Mouse (Mus musculus) MEL (cell line): Measurements from ENCODE around the gene Rapgef2. TPM values are rescaled to one million over a fixed set of nuclear protein-coding genes. Genes with fewer than 3 reads are reported as not detected.

Source experiments
- DNase-seq: peaks from one replicate; pipeline ENCODE4 v3.0.0; 2011; ENCODE audit warnings: low read depth, low spot score
- H3K27ac ChIP-seq: 2 replicates; pipeline ENCODE4 v1.5.1; 2012; ENCODE audit warnings: low read depth, mild to moderate bottlenecking, control low read depth, low read length, moderate library complexity; ENCODE audit not compliant: control insufficient read depth
- H3K27me3 ChIP-seq, 2 experiments: fragments of 150-350 bp in 1 of 2; sonication (generic) in 1 of 2; 2 replicates each; pipeline ENCODE4 v1.6.1; 2012; ENCODE audit warnings: low read length in 2 of 2, mild to moderate bottlenecking in 2 of 2, improper control_type of control experiment in 1 of 2, moderate library complexity in 1 of 2; ENCODE audit not compliant: insufficient read depth in 2 of 2, control insufficient read depth in 1 of 2
- H3K36me3 ChIP-seq, 2 experiments: 2 replicates each; pipeline ENCODE4 v1.6.1; 2012 to 2014; ENCODE audit warnings: low read length in 2 of 2, improper control_type of control experiment in 1 of 2, inconsistent platforms in 1 of 2, mild to moderate bottlenecking in 1 of 2; ENCODE audit not compliant: insufficient read depth in 2 of 2, control insufficient read depth in 1 of 2
- H3K4me1 ChIP-seq, 2 experiments: fragments of 150-350 bp in 1 of 2; sonication (generic) in 1 of 2; 2 replicates each; pipeline ENCODE4 v1.6.1; 2012; ENCODE audit warnings: low read length in 2 of 2, improper control_type of control experiment in 1 of 2, mild to moderate bottlenecking in 1 of 2; ENCODE audit not compliant: insufficient read depth in 2 of 2, control insufficient read depth in 1 of 2
- H3K4me3 ChIP-seq, 2 experiments: fragments of 150-350 bp in 1 of 2; sonication (generic) in 1 of 2; 2 replicates each; pipeline ENCODE4 v1.5.1; 2012; ENCODE audit warnings: low read depth in 2 of 2, low read length in 2 of 2, mild to moderate bottlenecking in 2 of 2, moderate library complexity in 2 of 2, control low read depth in 1 of 2, improper control_type of control experiment in 1 of 2; ENCODE audit not compliant: control insufficient read depth in 1 of 2, insufficient read depth in 1 of 2
- H3K79me2 ChIP-seq: 2 replicates; pipeline ENCODE4 v1.6.1; 2012; ENCODE audit warnings: mild to moderate bottlenecking, low read length, moderate library complexity; ENCODE audit not compliant: control insufficient read depth, poor library complexity, insufficient read depth
- H3K9ac ChIP-seq: 2 replicates; pipeline ENCODE4 v1.6.1; 2012; ENCODE audit warnings: low read depth, mild to moderate bottlenecking, control low read depth, low read length, moderate library complexity; ENCODE audit not compliant: control insufficient read depth, poor library complexity, severe bottlenecking
- H3K9me3 ChIP-seq: fragments of 150-350 bp; sonication (generic); replicated peaks from 2 replicates; pipeline ENCODE4 v1.6.1; 2012; ENCODE audit warnings: mild to moderate bottlenecking, low read length, improper control_type of control experiment, moderate library complexity; ENCODE audit not compliant: insufficient read depth
- BHLHE40 ChIP-seq: IDR thresholded peaks from 2 replicates; pipeline ENCODE4 v1.6.1; 2012; ENCODE audit warnings: low read depth, mild to moderate bottlenecking, inconsistent platforms, low read length, improper control_type of control experiment, borderline replicate concordance
- CHD1 ChIP-seq: IDR thresholded peaks from 2 replicates; pipeline ENCODE4 v1.6.1; 2012; ENCODE audit warnings: low read depth, mild to moderate bottlenecking, inconsistent platforms, low read length, improper control_type of control experiment
- CHD2 ChIP-seq: IDR thresholded peaks from 2 replicates; pipeline ENCODE4 v1.6.1; 2011; ENCODE audit warnings: low read length, improper control_type of control experiment
- CTCF ChIP-seq, 3 experiments: IDR thresholded peaks in 2 of 3; conservative IDR thresholded peaks in 1 of 3; 2 replicates each; pipeline ENCODE4 v1.5.1; 2011 to 2012; ENCODE audit warnings: low read length in 3 of 3, low read depth in 2 of 3, mild to moderate bottlenecking in 2 of 3, improper control_type of control experiment in 1 of 3, inconsistent platforms in 1 of 3, mixed read lengths in 1 of 3, moderate library complexity in 1 of 3; ENCODE audit not compliant: control insufficient read depth in 1 of 3, insufficient read depth in 1 of 3, poor library complexity in 1 of 3, severe bottlenecking in 1 of 3
- E2F4 ChIP-seq: IDR thresholded peaks from 2 replicates; pipeline ENCODE4 v1.6.1; 2011; ENCODE audit warnings: low read depth, low read length, improper control_type of control experiment, borderline replicate concordance
- ELF1 ChIP-seq: IDR thresholded peaks from 2 replicates; pipeline ENCODE4 v1.6.1; 2014; ENCODE audit warnings: low read depth, mild to moderate bottlenecking, inconsistent platforms, low read length, improper control_type of control experiment, moderate library complexity
- EP300 ChIP-seq, 2 experiments: IDR thresholded peaks; 2 replicates each; pipeline ENCODE4 v1.6.1; 2011; ENCODE audit warnings: improper control_type of control experiment in 2 of 2, low read length in 2 of 2, low read depth in 1 of 2, mild to moderate bottlenecking in 1 of 2
- ETS1 ChIP-seq: IDR thresholded peaks from 2 replicates; pipeline ENCODE4 v1.6.1; 2012; ENCODE audit warnings: low read depth, mild to moderate bottlenecking, inconsistent platforms, low read length, improper control_type of control experiment, moderate library complexity
- GABPA ChIP-seq: IDR thresholded peaks from 2 replicates; pipeline ENCODE4 v1.6.1; 2012; ENCODE audit warnings: low read depth, mild to moderate bottlenecking, inconsistent platforms, low read length, improper control_type of control experiment, moderate library complexity
- GATA1 ChIP-seq: IDR thresholded peaks from 2 replicates; pipeline ENCODE4 v1.6.1; 2011; ENCODE audit warnings: low read depth, low read length, improper control_type of control experiment
- HCFC1 ChIP-seq: IDR thresholded peaks from 2 replicates; pipeline ENCODE4 v1.6.1; 2012; ENCODE audit warnings: low read depth, mild to moderate bottlenecking, inconsistent platforms, low read length, improper control_type of control experiment, moderate library complexity
- JUND ChIP-seq: IDR thresholded peaks from 2 replicates; pipeline ENCODE4 v1.6.1; 2011; ENCODE audit warnings: low read depth, mild to moderate bottlenecking, improper control_type of control experiment, low read length
- KAT2A ChIP-seq: conservative IDR thresholded peaks from 2 replicates; pipeline ENCODE4 v1.6.1; 2012; ENCODE audit warnings: low read depth, low read length, improper control_type of control experiment, inconsistent platforms
- MAFK ChIP-seq: IDR thresholded peaks from 2 replicates; pipeline ENCODE4 v1.6.1; 2011; ENCODE audit warnings: low read depth, mild to moderate bottlenecking, low read length, improper control_type of control experiment, borderline replicate concordance
- MAX ChIP-seq: IDR thresholded peaks from 2 replicates; pipeline ENCODE4 v1.6.1; 2011; ENCODE audit warnings: low read length, improper control_type of control experiment
- MAZ ChIP-seq: IDR thresholded peaks from 2 replicates; pipeline ENCODE4 v1.6.1; 2012; ENCODE audit warnings: low read depth, mild to moderate bottlenecking, inconsistent platforms, low read length, improper control_type of control experiment
- MEF2A ChIP-seq: IDR thresholded peaks from 2 replicates; pipeline ENCODE4 v1.6.1; 2014; ENCODE audit warnings: low read depth, mild to moderate bottlenecking, inconsistent platforms, low read length, improper control_type of control experiment; ENCODE audit not compliant: poor library complexity, insufficient replicate concordance, severe bottlenecking; ENCODE audit errors: extremely low read depth
- MYB ChIP-seq: IDR thresholded peaks from 2 replicates; pipeline ENCODE4 v1.6.1; 2011; ENCODE audit warnings: mild to moderate bottlenecking, low read depth, low read length, improper control_type of control experiment
- MYC ChIP-seq: IDR thresholded peaks from 2 replicates; pipeline ENCODE4 v1.6.1; 2011; ENCODE audit warnings: low read depth, mild to moderate bottlenecking, low read length, improper control_type of control experiment, moderate library complexity
- NELFE ChIP-seq: IDR thresholded peaks from 2 replicates; pipeline ENCODE4 v1.6.1; 2011; ENCODE audit warnings: low read depth, low read length, improper control_type of control experiment
- NRF1 ChIP-seq: IDR thresholded peaks from 2 replicates; pipeline ENCODE4 v1.6.1; 2014; ENCODE audit warnings: low read depth, mild to moderate bottlenecking, inconsistent platforms, low read length, improper control_type of control experiment, moderate library complexity; ENCODE audit not compliant: poor library complexity, insufficient read depth, severe bottlenecking
- POLR2A ChIP-seq, 2 experiments: IDR thresholded peaks; 2 replicates each; pipeline ENCODE4 v1.6.1; 2011 to 2012; ENCODE audit warnings: low read length in 2 of 2, mild to moderate bottlenecking in 2 of 2, control low read depth in 1 of 2, improper control_type of control experiment in 1 of 2, low read depth in 1 of 2, moderate library complexity in 1 of 2; ENCODE audit not compliant: control insufficient read depth in 1 of 2, insufficient read depth in 1 of 2, poor library complexity in 1 of 2
- POLR2AphosphoS2 ChIP-seq: IDR thresholded peaks from 2 replicates; pipeline ENCODE4 v1.6.1; 2011; ENCODE audit warnings: low read length, improper control_type of control experiment
- POLR2AphosphoS5 ChIP-seq: IDR thresholded peaks from 2 replicates; pipeline ENCODE4 v1.6.1; 2012; ENCODE audit warnings: low read depth, borderline replicate concordance, mild to moderate bottlenecking, inconsistent platforms, low read length, moderate library complexity, mixed read lengths
- RAD21 ChIP-seq: IDR thresholded peaks from 2 replicates; pipeline ENCODE4 v1.6.1; 2011; ENCODE audit warnings: mild to moderate bottlenecking, low read depth, low read length, improper control_type of control experiment
- RCOR1 ChIP-seq: IDR thresholded peaks from 2 replicates; pipeline ENCODE4 v1.6.1; 2012; ENCODE audit warnings: low read depth, mild to moderate bottlenecking, inconsistent platforms, low read length, improper control_type of control experiment
- SIN3A ChIP-seq: IDR thresholded peaks from 2 replicates; pipeline ENCODE4 v1.6.1; 2012; ENCODE audit warnings: low read length, improper control_type of control experiment, inconsistent platforms
- SMC3 ChIP-seq: IDR thresholded peaks from 2 replicates; pipeline ENCODE4 v1.6.1; 2011; ENCODE audit warnings: low read depth, low read length, improper control_type of control experiment
- TAL1 ChIP-seq: IDR thresholded peaks from 2 replicates; pipeline ENCODE4 v1.6.1; 2012; ENCODE audit warnings: mild to moderate bottlenecking, inconsistent platforms, low read length, moderate library complexity, mixed read lengths
- TBP ChIP-seq: IDR thresholded peaks from 2 replicates; pipeline ENCODE4 v1.8.0; 2011; ENCODE audit warnings: low read depth, low read length, improper control_type of control experiment
- TCF12 ChIP-seq: IDR thresholded peaks from 2 replicates; pipeline ENCODE4 v1.6.1; 2014; ENCODE audit warnings: low read depth, mild to moderate bottlenecking, inconsistent platforms, low read length, improper control_type of control experiment, moderate library complexity
- UBTF ChIP-seq: IDR thresholded peaks from 2 replicates; pipeline ENCODE4 v1.6.1; 2012; ENCODE audit warnings: low read depth, mild to moderate bottlenecking, inconsistent platforms, low read length, improper control_type of control experiment, moderate library complexity, borderline replicate concordance; ENCODE audit not compliant: insufficient read depth
- USF1 ChIP-seq: IDR thresholded peaks from 2 replicates; pipeline ENCODE4 v1.6.1; 2014; ENCODE audit warnings: low read depth, mild to moderate bottlenecking, inconsistent platforms, low read length, improper control_type of control experiment, moderate library complexity
- USF2 ChIP-seq, 2 experiments: IDR thresholded peaks; 2 replicates each; pipeline ENCODE4 v1.6.1; 2011 to 2012; ENCODE audit warnings: improper control_type of control experiment in 2 of 2, low read length in 2 of 2, borderline replicate concordance in 1 of 2, inconsistent platforms in 1 of 2, low read depth in 1 of 2, mild to moderate bottlenecking in 1 of 2; ENCODE audit not compliant: insufficient read depth in 1 of 2
- ZC3H11A ChIP-seq: IDR thresholded peaks from 2 replicates; pipeline ENCODE4 v1.6.1; 2012; ENCODE audit warnings: low read depth, mild to moderate bottlenecking, inconsistent platforms, low read length, improper control_type of control experiment
- ZKSCAN1 ChIP-seq: IDR thresholded peaks from 2 replicates; pipeline ENCODE4 v1.6.1; 2012; ENCODE audit warnings: low read depth, mild to moderate bottlenecking, inconsistent platforms, low read length, improper control_type of control experiment, moderate library complexity
- ZMIZ1 ChIP-seq: IDR thresholded peaks from 2 replicates; pipeline ENCODE4 v1.6.1; 2012; ENCODE audit warnings: low read depth, mild to moderate bottlenecking, inconsistent platforms, low read length, improper control_type of control experiment, moderate library complexity
- ZNF384 ChIP-seq: IDR thresholded peaks from 2 replicates; pipeline ENCODE4 v1.6.1; 2012; ENCODE audit warnings: low read depth, mild to moderate bottlenecking, inconsistent platforms, low read length, improper control_type of control experiment
- polyA plus RNA-seq, 2 experiments: library from polyadenylated mRNA; stranded (reverse) in 1 of 2; unstranded in 1 of 2; fragments of >175 nt in 1 of 2; fragments of >200 nt in 1 of 2; gene quantifications; 2 replicates each; pipeline versions ENCODE4 v1.2.1 to v1.2.4; 2012; ENCODE audit warnings: low replicate concordance in 2 of 2, low read depth in 1 of 2; ENCODE audit not compliant: insufficient read length in 2 of 2, insufficient read depth in 1 of 2, missing spikeins in 1 of 2
- total RNA-seq: library from RNA; depleted of rRNA; stranded (reverse); fragments of 300-350 nt; gene quantifications from 2 replicates; pipeline ENCODE4 v1.2.3, GENCODE M21; 2012

The Rapgef2 gene
- total and polyA plus RNA-seq, 3 experiments, result 4.2 to 4.6 TPM; not detected in 1

DNA sequence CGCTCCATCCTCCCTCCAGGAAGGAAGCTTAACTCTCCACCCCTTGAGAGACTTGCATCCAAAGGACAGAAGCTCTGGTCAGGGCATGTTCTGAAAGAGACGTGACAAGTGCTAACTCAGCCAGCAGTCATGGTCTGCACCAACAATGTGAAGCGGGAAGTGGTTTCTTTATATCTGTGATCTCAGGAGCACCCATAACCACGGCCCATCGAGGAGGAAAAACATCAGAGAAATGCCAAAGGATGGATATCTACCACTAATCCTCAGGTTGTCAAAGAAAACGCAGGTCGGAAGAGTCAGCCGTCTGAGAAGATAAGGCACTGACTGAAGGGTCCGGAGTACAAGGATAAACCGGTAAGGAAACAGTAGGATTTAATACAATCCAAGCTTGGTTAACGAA lies 38.1 kb downstream of the Rapgef2 start:
- H3K9ac ChIP-seq, result peak overlapping the region; percentile 53
- peaks cover 0 to 22% of the 10 kb centered on the region in 2 experiments; a peak in 2 of 4 replicates for H3K36me3 ChIP-seq
- H3K27ac ChIP-seq, result peak overlapping the region; percentile 72
- H3K79me2 ChIP-seq, result no peaks in the 10 kb centered on the region
- H3K27me3 ChIP-seq, result no peaks in the 10 kb centered on the region
- H3K4me1 ChIP-seq, result peaks cover 15 to 16% of the 10 kb centered on the region in 2 experiments
- H3K4me3 ChIP-seq, result peak overlapping the region; percentile 43 to 52
- DNase-seq, result peak; percentile 81
- H3K9me3 ChIP-seq, result no peaks in the 10 kb centered on the region
- TF ChIP-seq E2F4, result no peak
- TF ChIP-seq USF2 (IDR thresholded peaks at IDR 0.05; ENCODE audit: borderline replicate concordance in 1 of 2, insufficient read depth in 1 of 2, low read depth in 1 of 2, low read length in 2 of 2), result no peak
- TF ChIP-seq KAT2A, result no peak
- no peak for TF ChIP-seq ZKSCAN1
- no peak for TF ChIP-seq TBP
- TF ChIP-seq POLR2AphosphoS2, result no peak
- peak; percentile 43 to 45; a peak in 2 of 4 replicates for TF ChIP-seq EP300 (IDR thresholded peaks at IDR 0.05; ENCODE audit: low read depth in 1 of 2, low read length in 2 of 2)
- TF ChIP-seq CTCF (IDR thresholded peaks at IDR 0.05 in 2 of 3, conservative IDR thresholded peaks at IDR 0.05 in 1 of 3; ENCODE audit: control insufficient read depth in 1 of 3, insufficient read depth in 1 of 3, low read depth in 2 of 3, low read length in 3 of 3, poor library complexity in 1 of 3, severe bottlenecking in 1 of 3), result no peak
- peak; percentile 50; the same call in 1 of the 2 replicates for TF ChIP-seq RCOR1
- no peak for TF ChIP-seq CHD1
- no peak for TF ChIP-seq NELFE
- TF ChIP-seq MYB, result no peak
- TF ChIP-seq UBTF, result no peak
- no peak for TF ChIP-seq ZMIZ1
- no peak for TF ChIP-seq ZC3H11A
- peak; percentile 15; the same call in 1 of the 2 replicates for TF ChIP-seq TAL1
- TF ChIP-seq CHD2, result no peak
- TF ChIP-seq MYC, result no peak
- TF ChIP-seq ZNF384, result no peak
- peak; percentile 76 for TF ChIP-seq ETS1
- TF ChIP-seq GATA1, result peak; percentile 70
- TF ChIP-seq RAD21, result no peak
- TF ChIP-seq MAX, result no peak
- 0 out of 2 replicates have a peak, but pooled peaks have one; percentile 22 for TF ChIP-seq ELF1
- TF ChIP-seq MAFK, result no peak
- TF ChIP-seq POLR2AphosphoS5, result no peak
- 0 out of 2 replicates have a peak, but pooled peaks have one; percentile 8 for TF ChIP-seq BHLHE40
- no peak for TF ChIP-seq MAZ
- TF ChIP-seq SIN3A, result peak; percentile 61
- TF ChIP-seq USF1, result no peak
- TF ChIP-seq GABPA, result no peak
- no peak for TF ChIP-seq NRF1
- no peak for TF ChIP-seq SMC3
- peak; percentile 41; the same call in 1 of the 2 replicates for TF ChIP-seq TCF12
- no peak for TF ChIP-seq POLR2A (IDR thresholded peaks at IDR 0.05; ENCODE audit: control insufficient read depth in 1 of 2, insufficient read depth in 1 of 2, low read depth in 1 of 2, low read length in 2 of 2, poor library complexity in 1 of 2)
- no peak for TF ChIP-seq MEF2A
- no peak for TF ChIP-seq JUND
- no peak for TF ChIP-seq HCFC1
